Mouse (Mus musculus) monocyte, adult 2 months (primary cell): ENCODE measurements at regions not wholly inside any gene's neighbourhood (a gene's known extent, or its start where the extent isn't known, plus 50 kb on each side); places are given as distances from the start of the nearest gene placed in this dataset.

Experiments used
- DNase-seq, 2 experiments: peaks; one replicate each; pipeline ENCODE4 v3.0.0; 2022; ENCODE audit warnings: low spot score in 2 of 2, low read depth in 1 of 2

DNA sequence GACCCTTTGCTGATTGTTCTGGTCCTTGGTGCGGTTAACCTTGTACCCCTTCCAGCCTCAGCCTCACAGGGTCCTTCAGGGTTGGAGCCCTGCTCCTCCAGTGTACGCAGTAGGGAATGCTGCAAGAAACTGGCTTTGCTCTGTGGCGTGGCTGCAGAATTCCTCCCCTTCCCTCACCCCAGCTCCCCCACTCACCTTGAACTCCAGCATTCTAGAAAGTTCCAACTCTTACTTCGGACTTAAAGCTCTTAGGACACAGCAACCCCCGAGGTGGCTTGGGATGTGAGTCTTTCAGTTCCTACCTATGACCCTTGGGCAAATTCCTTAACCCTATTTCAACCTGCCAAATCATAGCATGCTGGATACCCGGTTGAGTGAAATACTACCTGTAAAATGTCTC, 73.3 kb upstream of the 1700024P04Rik start:
- DNase-seq = no peak

- no peak for DNase-seq
Measured at GRCm38 (mm10) chr13:99057293-99057588, 72.9 kb upstream of the 1700024P04Rik start.

- no peak for DNase-seq
Measured at GRCm38 (mm10) chr13:99056432-99057292, 72.3 kb upstream of the 1700024P04Rik start.

GRCm38 (mm10) chr13:99055609-99056321, 71.4 kb upstream of the 1700024P04Rik start:
- no peak for DNase-seq

DNA sequence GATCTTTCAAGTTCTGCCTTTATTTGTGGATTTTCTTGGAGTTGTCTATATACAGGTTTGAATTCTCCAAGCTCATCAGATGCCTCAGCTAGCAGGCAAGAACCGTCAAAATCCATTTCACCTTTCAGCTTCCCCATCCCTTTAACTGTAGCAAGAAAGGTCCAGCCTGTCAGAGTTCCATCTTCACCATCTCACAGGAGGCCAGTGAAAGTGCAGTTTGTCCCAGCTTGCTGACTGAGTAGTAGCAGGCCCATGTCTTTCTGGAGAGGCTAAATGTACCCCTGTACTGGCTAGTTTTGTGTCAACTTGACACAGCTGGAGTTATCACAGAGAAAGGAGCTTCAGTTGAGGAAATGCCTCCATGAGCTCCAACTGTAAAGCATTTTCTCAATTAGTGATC, 67.7 kb upstream of the 1700024P04Rik start:
- no peak for DNase-seq

DNA sequence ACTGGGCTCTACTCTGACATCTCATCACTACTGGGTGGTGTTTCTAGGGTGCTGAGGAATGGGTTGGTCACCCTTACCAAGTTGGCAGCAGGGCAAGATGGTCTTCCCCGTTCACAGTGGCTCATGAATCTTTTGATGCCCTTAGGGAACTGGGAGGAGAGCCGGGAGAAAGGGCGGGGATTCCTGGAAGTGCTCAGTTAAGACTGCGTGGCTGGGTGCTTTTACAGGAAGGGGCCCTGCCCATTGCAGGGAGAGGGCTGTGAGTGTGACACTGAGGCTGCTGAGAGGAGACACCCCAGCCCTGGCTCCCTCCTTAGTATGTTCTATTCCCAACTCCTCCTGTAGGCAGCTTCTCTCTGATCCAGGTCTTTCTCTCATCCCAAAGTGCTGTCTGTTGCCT, 65.3 kb upstream of the 1700024P04Rik start:
- DNase-seq = no peak

DNA sequence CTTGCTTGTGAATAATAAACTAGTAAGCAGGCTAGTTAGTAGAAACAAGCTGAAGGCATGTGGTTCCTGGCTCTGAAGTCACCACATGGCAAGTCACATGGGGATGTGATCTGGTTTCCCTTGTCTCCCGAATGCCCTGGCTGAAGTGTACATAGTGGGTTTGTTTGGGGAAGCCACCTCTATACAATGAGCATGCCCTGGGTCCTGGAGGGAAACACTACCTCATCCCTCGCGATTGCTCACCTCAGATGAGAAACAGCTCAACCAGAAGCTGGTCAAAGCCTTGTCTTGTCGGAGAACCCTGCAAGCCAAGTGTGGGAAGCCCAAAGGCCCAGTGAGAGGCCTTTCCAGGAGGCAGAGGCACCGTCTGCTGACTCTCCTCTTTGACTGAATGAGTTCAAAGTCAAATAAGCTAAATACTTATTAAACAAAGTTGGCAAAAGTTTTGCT, 64.3 kb upstream of the 1700024P04Rik start:
- DNase-seq = no peak

- no peak for DNase-seq
Measured at GRCm38 (mm10) chr13:99047219-99047618, 62.9 kb upstream of the 1700024P04Rik start.

DNA sequence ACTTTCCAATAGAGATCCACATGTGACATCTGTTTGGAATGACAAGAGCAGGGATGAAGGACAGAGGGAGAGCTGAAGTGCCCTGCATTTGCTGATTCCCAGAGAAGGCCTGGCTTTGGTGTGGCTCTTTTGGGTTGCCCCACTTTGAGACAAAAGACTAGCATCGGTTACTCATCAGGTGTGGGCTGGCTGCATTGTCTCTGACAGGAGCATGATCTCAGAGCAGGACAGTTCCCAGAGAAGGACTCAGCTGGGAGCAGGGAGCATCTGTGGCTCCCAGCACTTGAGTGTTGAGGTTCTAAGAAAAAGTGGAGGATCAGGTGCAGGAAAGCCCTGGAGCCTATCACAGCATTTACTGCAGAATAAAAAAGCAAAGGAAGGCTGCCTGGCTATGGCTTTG, 62.4 kb upstream of the 1700024P04Rik start:
- no peak for DNase-seq

DNA sequence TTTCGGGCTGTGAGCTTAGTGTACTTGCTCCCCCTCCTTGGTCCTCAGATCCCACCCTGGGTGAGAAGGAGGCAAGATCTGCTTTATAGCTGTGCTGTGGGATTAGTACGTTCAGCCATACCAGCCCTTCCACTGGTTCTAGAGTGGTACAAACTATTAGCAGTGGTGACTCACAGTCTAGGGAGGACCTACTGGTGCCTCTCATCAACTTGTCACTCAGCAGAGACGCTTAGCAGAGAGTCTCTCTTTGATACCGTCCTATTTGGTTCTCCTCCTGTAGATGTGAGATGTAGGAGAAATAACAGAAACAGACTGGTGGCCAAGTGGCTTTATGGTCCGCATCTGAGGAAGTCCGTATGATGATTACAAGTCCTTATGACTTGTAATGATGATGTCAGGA, 57.7 kb upstream of the 1700024P04Rik start:
- DNase-seq = no peak

GRCm38 (mm10) chr13:99041256-99041655, 56.9 kb upstream of the 1700024P04Rik start:
- no peak for DNase-seq

DNA sequence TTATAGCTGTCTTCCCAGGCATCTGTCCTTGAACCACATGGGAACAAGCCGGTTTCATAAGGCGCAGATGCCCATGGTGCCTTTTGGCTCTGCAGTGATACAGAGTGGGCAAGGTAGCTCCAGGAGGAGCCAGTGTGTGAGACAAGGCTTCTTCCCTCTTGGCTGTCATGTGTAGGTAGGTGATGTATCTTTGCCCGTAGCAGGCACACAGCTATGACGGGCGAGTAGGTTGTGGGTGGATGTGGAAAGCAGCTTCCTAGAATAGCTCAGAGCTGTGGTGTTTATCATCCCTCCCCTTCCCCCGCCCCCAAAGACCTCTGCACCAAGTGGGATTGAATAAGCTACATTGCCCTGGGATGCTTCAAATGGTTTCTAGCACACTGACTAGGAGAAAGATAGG, 56.5 kb upstream of the 1700024P04Rik start:
- DNase-seq = no peak

DNA sequence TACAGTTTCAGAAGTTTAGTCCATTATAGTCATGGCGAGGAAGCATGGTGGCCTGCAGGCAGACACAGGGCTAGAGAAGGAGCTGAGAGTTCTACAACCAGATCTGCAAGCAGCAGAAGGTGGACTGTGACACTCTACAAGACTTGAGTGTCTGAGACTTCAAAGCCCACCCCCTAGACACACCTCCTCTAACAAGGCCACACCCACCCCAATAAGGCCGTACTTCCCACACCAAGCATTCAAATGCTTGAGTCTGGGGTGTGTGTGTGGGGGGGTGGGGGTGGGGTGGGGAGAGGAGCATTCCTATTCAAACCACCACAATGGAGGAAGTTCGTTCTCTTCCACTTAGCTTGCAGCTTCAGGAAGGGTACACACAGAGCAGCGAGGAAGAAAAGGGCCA, 55.8 kb upstream of the 1700024P04Rik start:
- DNase-seq = no peak

GRCm38 (mm10) chr13:99039063-99039385, 54.7 kb upstream of the 1700024P04Rik start:
- no peak for DNase-seq

- DNase-seq = no peak
Measured at GRCm38 (mm10) chr13:99038198-99039062, 54.1 kb upstream of the 1700024P04Rik start.

DNA sequence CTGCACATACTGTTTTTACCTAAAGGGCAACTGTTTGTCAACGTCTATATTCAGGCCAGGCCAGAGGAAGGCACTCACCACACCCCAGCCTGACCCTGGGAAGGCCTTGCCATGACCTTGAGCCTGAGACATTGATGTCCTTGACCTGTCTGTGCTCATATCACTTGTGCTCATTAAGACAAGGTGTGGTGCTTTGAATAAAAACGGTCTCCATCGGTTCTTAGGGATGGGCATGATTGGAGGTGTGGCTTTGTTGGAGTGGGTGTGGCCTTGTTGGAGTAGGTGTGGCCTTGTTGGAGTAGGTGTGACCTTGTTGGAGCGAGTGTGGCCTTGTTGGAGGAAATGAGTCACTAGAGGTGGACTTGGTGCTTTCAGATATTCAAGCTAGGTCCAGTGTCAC, 52.8 kb upstream of the 1700024P04Rik start:
- DNase-seq = no peak
